Mouse (Mus musculus) stomach, embryonic 16.5 days (tissue): Measurements from ENCODE around the gene Lysmd1. TPM values are rescaled to one million over a fixed set of nuclear protein-coding genes. Genes with fewer than 3 reads are reported as not detected.
A peak's percentile ranks its signal among the peaks of the same experiment; 100 is the strongest.
"Not testable (repeated sequence)": the region's sequence is repeated elsewhere in the genome, so short reads cannot be mapped to it uniquely, and the experiment has no call there.

Source experiments
- ATAC-seq: fragments of 200-750 bp; cut with Nextera tagmentation; 2 replicates; pipeline ENCODE4 v1.8.0; 2017; ENCODE audit warnings: moderate number of reproducible peaks, moderate TSS enrichment; ENCODE audit not compliant: insufficient read depth, low FRiP score
- H3K27ac ChIP-seq: fragments of 300-500 bp; sonication (generic); 2 replicates; pipeline ENCODE4 v1.5.1; 2014; ENCODE audit warnings: low read length
- H3K27me3 ChIP-seq: fragments of 300-500 bp; sonication (generic); 2 replicates; pipeline ENCODE4 v1.6.1; 2014; ENCODE audit warnings: low read length, control low read depth, mixed read lengths; ENCODE audit not compliant: control insufficient read depth, insufficient read depth
- H3K36me3 ChIP-seq: fragments of 300-500 bp; sonication (generic); 2 replicates; pipeline ENCODE4 v1.6.1; 2014; ENCODE audit warnings: low read length; ENCODE audit not compliant: control insufficient read depth, insufficient read depth
- H3K4me1 ChIP-seq: fragments of 300-500 bp; sonication (generic); 2 replicates; pipeline ENCODE4 v1.6.1; 2014; ENCODE audit warnings: low read length, control low read depth, mixed read lengths; ENCODE audit not compliant: control insufficient read depth, insufficient read depth
- H3K4me2 ChIP-seq: fragments of 300-500 bp; sonication (generic); 2 replicates; pipeline ENCODE4 v1.6.1; 2014; ENCODE audit warnings: low read depth, low read length, mixed read lengths
- H3K4me3 ChIP-seq: fragments of 300-500 bp; sonication (generic); replicated peaks from 2 replicates; pipeline ENCODE4 v1.5.1; 2014; ENCODE audit warnings: mild to moderate bottlenecking, low read length
- H3K9ac ChIP-seq: fragments of 300-500 bp; sonication (generic); 2 replicates; pipeline ENCODE4 v1.6.1; 2014; ENCODE audit warnings: low read length
- H3K9me3 ChIP-seq: fragments of 300-500 bp; sonication (generic); replicated peaks from 2 replicates; pipeline ENCODE4 v1.6.1; 2016; ENCODE audit warnings: low read length, control low read depth; ENCODE audit not compliant: control insufficient read depth
- WGBS: fragments of 180-500 bp; shearing (Covaris S2); extraction: QIAGEN DNeasy Blood & Tissue Kit; methylation state at CpG from one replicate; pipeline ENCODE4 v1.1.7; 2014; 5-methylcytosine and 5-hydroxymethylcytosine counted together
- polyA plus RNA-seq: library from polyadenylated mRNA; unstranded; fragments of >200 nt; fragmentation: Nextera tagmentation; extraction: Ambion mirVana; gene quantifications from 2 replicates; pipeline ENCODE4 v1.2.1, GENCODE M21; 2015

Gene Lysmd1
- 13.7 and 14.5 TPM in 2 replicates for polyA plus RNA-seq

- no peaks in the 10 kb centered on the region for H3K9me3 ChIP-seq
- peaks cover 12% of the 10 kb centered on the region for H3K4me1 ChIP-seq
- peak within 1 kb of the TSS; percentile 83 for H3K4me3 ChIP-seq
- ATAC-seq, result peak; percentile 92
- no peaks in the 10 kb centered on the region for H3K36me3 ChIP-seq
- H3K9ac ChIP-seq, result peak within 1 kb of the TSS; percentile 90
- H3K27ac ChIP-seq, result peak within 1 kb of the TSS; percentile 65
- H3K4me2 ChIP-seq, result peak within 1 kb of the TSS; percentile 84
- under 1% methylated on average over 20 of the region's 20 CpGs for WGBS
- H3K27me3 ChIP-seq, result no peaks in the 10 kb centered on the region
Observed at GRCm38 (mm10) chr3:95133680-95134101, at the start of gene Lysmd1, which contains the start of gene Scnm1. Lysmd1 (plus strand) TSS chr3:95134088. Scnm1 (minus strand) TSS chr3:95134011.

- Histone ChIP-seq H3K9ac (no peak overlapping the region), H3K4me2 (no peak overlapping the region), H3K27me3 (no peaks in the 10 kb centered on the region), H3K4me1 (no peaks in the 10 kb centered on the region), H3K9me3 (no peaks in the 10 kb centered on the region), H3K4me3 (no peak overlapping the region), H3K36me3 (no peaks in the 10 kb centered on the region), H3K27ac (no peak overlapping the region)
- 92% methylated on average over 1 of the region's 1 CpGs for WGBS
- ATAC-seq, result no peak
Observed at GRCm38 (mm10) chr3:95088071-95088470, 45.8 kb upstream of the Lysmd1 start.

DNA sequence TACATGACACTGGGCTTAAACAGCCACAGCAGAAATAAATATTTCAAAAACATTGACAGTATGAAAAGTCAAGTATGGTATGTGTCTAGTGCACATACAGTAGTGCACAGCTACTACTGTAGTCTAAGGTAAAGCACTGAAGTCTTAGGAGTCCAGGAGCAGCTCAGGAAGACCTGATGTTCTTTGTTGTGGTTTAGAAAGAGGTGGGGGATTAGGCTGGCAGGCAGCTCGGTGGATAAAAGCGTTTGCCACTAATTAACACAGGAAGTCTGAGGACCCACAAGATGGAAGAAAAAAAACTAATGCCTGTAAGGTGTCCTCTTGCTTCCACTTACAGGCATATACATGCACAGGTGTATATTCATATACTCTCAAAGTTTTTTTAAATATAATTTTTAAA, 33.0 kb upstream of the Lysmd1 start:
- Histone ChIP-seq H3K36me3 (no peaks in the 10 kb centered on the region), H3K4me2 (no peak overlapping the region), H3K4me3 (no peak overlapping the region), H3K4me1 (peaks cover 10% of the 10 kb centered on the region), H3K27me3 (no peaks in the 10 kb centered on the region), H3K9ac (no peak overlapping the region), H3K27ac (no peak overlapping the region), H3K9me3 (no peaks in the 10 kb centered on the region)
- 26% methylated on average over 2 of the region's 2 CpGs for WGBS
- no peak for ATAC-seq

- H3K36me3 ChIP-seq, result no peaks in the 10 kb centered on the region
- 40% methylated on average over 4 of the region's 4 CpGs for WGBS
- peak overlapping the region; percentile 83 for H3K4me2 ChIP-seq
- H3K27ac ChIP-seq, result peak overlapping the region; percentile 46
- H3K27me3 ChIP-seq, result no peaks in the 10 kb centered on the region
- H3K9me3 ChIP-seq, result no peaks in the 10 kb centered on the region
- H3K9ac ChIP-seq, result peak overlapping the region; percentile 81
- H3K4me1 ChIP-seq, result peaks cover 10% of the 10 kb centered on the region
- peak overlapping the region; percentile 63 for H3K4me3 ChIP-seq
- ATAC-seq, result no peak
Observed at GRCm38 (mm10) chr3:95105121-95105520, 28.8 kb upstream of the Lysmd1 start.

GRCm38 (mm10) chr3:95105586-95106337, 28.1 kb upstream of the Lysmd1 start:
- Histone ChIP-seq H3K4me1 (peaks cover 12% of the 10 kb centered on the region), H3K4me3 (peak overlapping the region; percentile 63), H3K27me3 (no peaks in the 10 kb centered on the region), H3K4me2 (peak overlapping the region; percentile 83), H3K9ac (peak overlapping the region; percentile 81), H3K9me3 (no peaks in the 10 kb centered on the region), H3K27ac (peak overlapping the region; percentile 57), H3K36me3 (no peaks in the 10 kb centered on the region)
- 1% methylated on average over 16 of the region's 16 CpGs for WGBS
- ATAC-seq, result no peak

DNA sequence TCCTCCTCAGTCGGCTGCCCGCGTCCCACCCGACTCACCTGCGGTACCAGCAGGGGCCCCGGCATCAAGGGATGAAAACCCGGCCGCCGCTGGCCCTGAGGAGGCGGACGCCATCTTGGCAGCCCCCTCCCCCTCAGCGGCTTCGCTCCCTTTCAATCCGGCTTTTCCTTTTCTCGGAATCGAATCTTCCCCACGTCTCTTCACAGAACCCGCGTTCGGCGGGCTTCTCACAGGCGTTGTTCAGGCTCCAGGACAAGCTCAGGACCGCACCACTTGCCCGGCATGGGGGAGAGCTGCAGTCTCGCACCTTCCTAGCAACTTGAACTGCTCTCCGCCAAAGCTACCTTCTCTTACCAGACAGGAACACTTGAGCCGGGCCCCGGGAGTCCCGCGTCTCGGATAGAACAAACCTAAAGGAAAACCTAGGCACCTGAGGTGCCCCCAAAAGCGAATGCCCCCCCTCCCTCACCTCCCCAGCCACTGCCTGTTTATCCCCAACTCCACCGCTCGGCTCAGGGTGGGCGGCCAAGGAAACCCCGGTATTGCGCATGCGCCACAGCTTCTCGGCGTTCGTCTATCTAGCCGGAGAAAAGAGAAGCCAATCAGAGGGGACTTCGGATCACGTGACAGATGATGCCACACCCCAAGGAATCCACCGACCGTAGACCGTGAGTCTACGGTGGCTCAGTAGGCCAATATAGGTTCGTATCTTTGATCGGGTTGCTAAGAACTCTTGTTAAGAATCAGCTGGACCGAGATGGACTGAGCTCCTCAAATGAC, 27.4 kb upstream of the Lysmd1 start, which contains the start of gene Pip5k1a:
Gene Pip5k1a, minus strand, starts transcription at position 593 of the 780 bp plus-strand sequence.
- H3K9ac ChIP-seq, result peak within 1 kb of the TSS; percentile 81
- H3K9me3 ChIP-seq, result no peaks in the 10 kb centered on the region
- H3K27me3 ChIP-seq, result no peaks in the 10 kb centered on the region
- H3K4me2 ChIP-seq, result peak within 1 kb of the TSS; percentile 83
- under 1% methylated on average over 51 of the region's 51 CpGs for WGBS
- peak within 1 kb of the TSS; percentile 57 for H3K27ac ChIP-seq
- H3K4me3 ChIP-seq, result peak within 1 kb of the TSS; percentile 63
- H3K36me3 ChIP-seq, result no peaks in the 10 kb centered on the region
- ATAC-seq, result peak; percentile 92
- H3K4me1 ChIP-seq, result peaks cover 12% of the 10 kb centered on the region

DNA sequence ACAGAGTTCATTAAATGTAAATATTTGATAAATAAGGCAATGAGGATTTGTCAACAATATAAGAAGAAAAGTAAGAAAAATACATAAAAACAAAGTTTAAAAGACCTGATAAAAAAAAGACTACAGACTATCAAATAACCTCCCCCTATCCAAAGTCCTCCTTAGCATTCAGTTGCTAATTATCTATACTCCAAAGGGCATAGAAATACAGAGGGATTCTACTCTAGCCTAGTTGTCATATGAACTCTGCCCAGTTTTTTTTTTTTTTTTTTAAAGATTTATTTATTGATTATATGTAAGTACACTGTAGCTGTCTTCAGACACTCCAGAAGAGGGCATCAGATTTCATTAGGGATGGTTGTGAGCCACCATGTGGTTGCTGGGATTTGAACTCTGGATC, 26.6 kb upstream of the Lysmd1 start:
- H3K9ac ChIP-seq, ATAC-seq, H3K36me3 ChIP-seq, H3K27ac ChIP-seq, H3K9me3 ChIP-seq, H3K27me3 ChIP-seq: not testable (repeated sequence)
- Histone ChIP-seq H3K4me1 (peaks cover 16% of the 10 kb centered on the region), H3K4me3 (peak overlapping the region; percentile 63), H3K4me2 (peak overlapping the region; percentile 71)

GRCm38 (mm10) chr3:95107898-95108297, 26.0 kb upstream of the Lysmd1 start:
- H3K4me1 ChIP-seq, result peaks cover 18% of the 10 kb centered on the region
- H3K27me3 ChIP-seq, result no peaks in the 10 kb centered on the region
- H3K4me2 ChIP-seq, result no peak overlapping the region
- no peak overlapping the region for H3K27ac ChIP-seq
- ATAC-seq, result no peak
- WGBS, result 67% methylated on average over 2 of the region's 2 CpGs
- no peaks in the 10 kb centered on the region for H3K36me3 ChIP-seq
- H3K9ac ChIP-seq, result no peak overlapping the region
- H3K4me3 ChIP-seq, result no peak overlapping the region
- no peaks in the 10 kb centered on the region for H3K9me3 ChIP-seq
